Mouse (Mus musculus) right cerebral cortex, adult 2 months (tissue): Measurements from ENCODE around the gene Dolpp1.
A peak's percentile ranks its signal among the peaks of the same experiment; 100 is the strongest.
"Not testable (repeated sequence)": the region's sequence is repeated elsewhere in the genome, so short reads cannot be mapped to it uniquely, and the experiment has no call there.

ENCODE experiments used
- DNase-seq, 2 experiments: peaks; one replicate each; pipeline ENCODE4 v3.0.0; 2021 to 2022; ENCODE audit warnings: low spot score in 2 of 2

The Dolpp1 gene

GRCm38 (mm10) chr2:30409454-30410176 lies 17.6 kb downstream of the Dolpp1 start:
- no peak for DNase-seq

GRCm38 (mm10) chr2:30413038-30413973 lies 21.3 kb downstream of the Dolpp1 start:
- peak; percentile 69 to 77 for DNase-seq

GRCm38 (mm10) chr2:30414101-30414500 lies 22.0 kb downstream of the Dolpp1 start:
- DNase-seq = no peak

- no peak for DNase-seq
Measured at GRCm38 (mm10) chr2:30414681-30415080, 22.6 kb downstream of the Dolpp1 start.

GRCm38 (mm10) chr2:30415157-30415935 lies 23.3 kb downstream of the Dolpp1 start, which contains the start of gene Crat:
TSS of gene Crat (minus strand) at chr2:30415813.
- peak; percentile 86 to 92 for DNase-seq

- DNase-seq = peak; percentile 89 to 93
Measured at GRCm38 (mm10) chr2:30415936-30416648, 24.0 kb downstream of the Dolpp1 start, which contains the start of gene Ptpa. TSS of gene Ptpa (plus strand) at chr2:30416039.

GRCm38 (mm10) chr2:30416649-30416965 lies 24.6 kb downstream of the Dolpp1 start:
- DNase-seq = no peak

GRCm38 (mm10) chr2:30417154-30417553 lies 25.1 kb downstream of the Dolpp1 start:
- not testable (repeated sequence) for DNase-seq

GRCm38 (mm10) chr2:30417595-30418165 lies 25.6 kb downstream of the Dolpp1 start:
- DNase-seq = no peak

GRCm38 (mm10) chr2:30418259-30418658 lies 26.2 kb downstream of the Dolpp1 start:
- DNase-seq = no peak

- DNase-seq = no peak
Measured at GRCm38 (mm10) chr2:30419112-30419511, 27.1 kb downstream of the Dolpp1 start.

- no peak for DNase-seq
Measured at GRCm38 (mm10) chr2:30421432-30421831, 29.4 kb downstream of the Dolpp1 start.

GRCm38 (mm10) chr2:30429156-30429555 lies 37.1 kb downstream of the Dolpp1 start:
- no peak for DNase-seq

GRCm38 (mm10) chr2:30435326-30436155 lies 43.5 kb downstream of the Dolpp1 start:
- peak; percentile 77 to 82 for DNase-seq

- DNase-seq = no peak
Measured at GRCm38 (mm10) chr2:30436156-30436545, 44.1 kb downstream of the Dolpp1 start.

- no peak for DNase-seq
Measured at GRCm38 (mm10) chr2:30436809-30437208, 44.8 kb downstream of the Dolpp1 start.

- DNase-seq = no peak
Measured at GRCm38 (mm10) chr2:30437791-30438190, 45.7 kb downstream of the Dolpp1 start.

GRCm38 (mm10) chr2:30439631-30440030 lies 47.6 kb downstream of the Dolpp1 start:
- DNase-seq = no peak

- DNase-seq = no peak
Measured at GRCm38 (mm10) chr2:30440211-30440700, 48.2 kb downstream of the Dolpp1 start.
